Mouse (Mus musculus): ENCODE data around the gene Inpp5a. TPM values are rescaled to one million over a fixed set of nuclear protein-coding genes. Genes with fewer than 3 reads are reported as not detected.

Gene Inpp5a
- polyA plus RNA-seq, 1 experiment from 2014 or later: 96.3 TPM

- Histone ChIP-seq H3K36me3 (peaks cover 7% of the 10 kb centered on the region; the same call in 1 of the 2 replicates), H3K4me2 (no peak overlapping the region), H3K4me1 (replicated peaks) (peaks cover 75% of the 10 kb centered on the region), H3K4me3 (no peak overlapping the region), H3K9me3 (replicated peaks) (no peaks in the 10 kb centered on the region), H3K27me3 (replicated peaks) (no peaks in the 10 kb centered on the region), H3K9ac (no peak overlapping the region), H3K27ac (ENCODE audit: poor library complexity, severe bottlenecking) (no peak overlapping the region)
- ATAC-seq (ENCODE audit: insufficient number of reproducible peaks, low FRiP score): no peak
- WGBS: 90% methylated on average over 3 of the region's 3 CpGs
Observed at GRCm38 (mm10) chr7:139447381-139447780, 58.5 kb downstream of the Inpp5a start.

DNA sequence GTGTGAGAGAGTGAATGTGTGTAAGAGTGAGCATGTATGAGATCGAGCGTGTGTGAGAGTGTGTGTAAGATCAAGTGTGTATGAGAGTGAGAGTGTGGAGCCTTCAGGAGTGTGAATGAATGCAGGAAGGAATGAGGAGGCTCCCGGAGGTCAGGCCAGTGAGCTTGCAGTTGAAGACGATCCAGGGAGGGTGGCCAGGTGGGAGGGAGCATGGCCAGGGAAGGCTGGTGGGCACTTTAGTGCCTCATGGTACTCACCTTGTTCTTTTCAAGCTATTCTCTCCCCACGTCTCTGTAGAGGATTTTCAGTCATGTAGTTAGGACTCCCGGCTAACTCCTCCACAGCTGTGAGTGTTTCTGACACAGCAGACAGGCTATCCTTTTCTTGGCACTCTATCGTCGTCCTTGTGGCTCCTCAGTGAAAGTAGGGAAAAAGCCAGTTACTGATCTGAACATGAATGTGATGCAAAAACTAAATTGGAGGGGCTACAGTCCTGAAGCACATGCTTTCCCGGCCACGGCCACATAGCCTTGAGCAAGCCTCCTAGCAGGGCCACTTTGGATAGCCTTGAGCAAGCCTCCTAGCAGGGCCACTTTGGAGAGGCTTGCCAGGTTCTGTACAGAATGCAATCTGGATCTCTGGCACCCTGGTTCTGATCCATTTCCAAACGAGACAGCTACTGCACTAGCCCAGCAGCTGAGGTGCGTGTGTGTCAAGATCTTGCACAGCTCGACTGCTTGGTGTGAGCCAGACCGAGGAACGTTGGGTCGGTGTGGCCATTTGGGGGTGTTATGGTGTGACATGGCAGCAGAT, 61.5 kb downstream of the Inpp5a start:
- Histone ChIP-seq H3K27ac (ENCODE audit: poor library complexity, severe bottlenecking) (no peak overlapping the region), H3K27me3 (replicated peaks) (no peaks in the 10 kb centered on the region), H3K4me3 (no peak overlapping the region), H3K9ac (no peak overlapping the region), H3K4me2 (no peak overlapping the region), H3K4me1 (replicated peaks) (peaks cover 74% of the 10 kb centered on the region), H3K36me3 (peaks cover 7% of the 10 kb centered on the region; the same call in 1 of the 2 replicates), H3K9me3 (replicated peaks) (no peaks in the 10 kb centered on the region)
- WGBS: 69% methylated on average over 16 of the region's 16 CpGs
- ATAC-seq (ENCODE audit: insufficient number of reproducible peaks, low FRiP score): no peak

DNA sequence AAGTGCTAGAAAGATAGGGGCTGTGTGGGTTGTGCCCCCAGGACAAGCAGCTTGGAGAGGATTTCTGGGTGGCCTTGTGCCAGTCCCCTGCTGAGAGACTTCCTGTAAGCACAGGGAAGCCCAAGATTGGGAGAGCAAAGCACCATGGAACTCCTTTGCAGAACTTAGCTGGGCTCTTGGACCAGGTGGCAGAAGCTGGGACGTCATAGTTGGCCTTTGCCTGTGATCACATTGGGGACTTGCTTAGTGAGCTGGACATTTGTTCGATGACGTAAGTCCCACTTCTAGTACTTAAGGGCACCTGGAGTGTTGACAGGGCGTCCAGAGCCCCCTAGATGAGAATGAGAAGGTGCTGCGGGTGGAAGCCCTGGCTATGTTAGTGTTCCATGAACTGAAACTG, 62.8 kb downstream of the Inpp5a start:
- 30% methylated on average over 5 of the region's 5 CpGs for WGBS
- peak overlapping the region; percentile 40 for H3K4me2 ChIP-seq
- peaks cover 7% of the 10 kb centered on the region; the same call in 1 of the 2 replicates for H3K36me3 ChIP-seq
- H3K4me3 ChIP-seq: no peak overlapping the region
- H3K9me3 ChIP-seq (replicated peaks): no peaks in the 10 kb centered on the region
- 0 out of 2 replicates have a peak overlapping the region, but pooled peaks have one; percentile 4 for H3K9ac ChIP-seq
- peak overlapping the region; percentile 88 for H3K27ac ChIP-seq (ENCODE audit: poor library complexity, severe bottlenecking)
- H3K27me3 ChIP-seq (replicated peaks): no peaks in the 10 kb centered on the region
- H3K4me1 ChIP-seq (replicated peaks): peaks cover 65% of the 10 kb centered on the region
- peak; percentile 26; the same call in 1 of the 2 replicates for ATAC-seq (ENCODE audit: insufficient number of reproducible peaks, low FRiP score)

DNA sequence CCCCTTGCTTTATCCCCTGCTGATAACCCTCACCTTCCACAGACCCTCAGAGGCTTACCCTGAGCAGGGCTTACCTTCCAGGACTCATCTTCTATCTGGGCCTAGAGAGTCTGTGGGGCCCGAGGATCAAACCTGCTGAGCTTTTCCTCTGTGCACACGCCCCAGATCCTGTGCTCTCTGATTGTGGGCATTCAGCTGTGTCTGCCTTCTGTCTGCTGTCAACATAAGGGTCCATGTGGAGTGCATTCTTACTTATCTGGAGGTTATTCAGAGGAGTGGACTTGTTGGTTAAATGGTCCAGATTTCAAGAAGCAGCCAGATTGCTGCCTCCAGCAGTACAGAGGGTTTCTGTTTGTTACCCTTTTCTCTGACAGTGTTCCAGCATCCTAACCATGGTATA, 63.3 kb downstream of the Inpp5a start:
- Histone ChIP-seq H3K4me2 (peak overlapping the region; percentile 40), H3K9ac (0 out of 2 replicates have a peak overlapping the region, but pooled peaks have one; percentile 4), H3K36me3 (peaks cover 4% of the 10 kb centered on the region; the same call in 1 of the 2 replicates), H3K9me3 (replicated peaks) (no peaks in the 10 kb centered on the region), H3K27me3 (replicated peaks) (no peaks in the 10 kb centered on the region), H3K4me3 (no peak overlapping the region), H3K4me1 (replicated peaks) (peaks cover 64% of the 10 kb centered on the region), H3K27ac (ENCODE audit: poor library complexity, severe bottlenecking) (peak overlapping the region; percentile 88)
- 4% methylated on average over 2 of the region's 2 CpGs for WGBS
- peak; percentile 55 for ATAC-seq (ENCODE audit: insufficient number of reproducible peaks, low FRiP score)

GRCm38 (mm10) chr7:139453198-139453597, 64.3 kb downstream of the Inpp5a start:
- no peak for ATAC-seq (ENCODE audit: insufficient number of reproducible peaks, low FRiP score)
- H3K4me1 ChIP-seq (replicated peaks): peaks cover 60% of the 10 kb centered on the region
- H3K4me3 ChIP-seq: no peak overlapping the region
- H3K9me3 ChIP-seq (replicated peaks): no peaks in the 10 kb centered on the region
- WGBS: 59% methylated on average over 1 of the region's 1 CpGs
- no peaks in the 10 kb centered on the region for H3K27me3 ChIP-seq (replicated peaks)
- H3K27ac ChIP-seq (ENCODE audit: poor library complexity, severe bottlenecking): peak overlapping the region; percentile 88; the same call in 1 of the 2 replicates
- H3K9ac ChIP-seq: no peak overlapping the region
- H3K4me2 ChIP-seq: no peak overlapping the region
- H3K36me3 ChIP-seq: 0 out of 2 replicates have a peak, but pooled peaks cover 4% of the 10 kb centered on the region

DNA sequence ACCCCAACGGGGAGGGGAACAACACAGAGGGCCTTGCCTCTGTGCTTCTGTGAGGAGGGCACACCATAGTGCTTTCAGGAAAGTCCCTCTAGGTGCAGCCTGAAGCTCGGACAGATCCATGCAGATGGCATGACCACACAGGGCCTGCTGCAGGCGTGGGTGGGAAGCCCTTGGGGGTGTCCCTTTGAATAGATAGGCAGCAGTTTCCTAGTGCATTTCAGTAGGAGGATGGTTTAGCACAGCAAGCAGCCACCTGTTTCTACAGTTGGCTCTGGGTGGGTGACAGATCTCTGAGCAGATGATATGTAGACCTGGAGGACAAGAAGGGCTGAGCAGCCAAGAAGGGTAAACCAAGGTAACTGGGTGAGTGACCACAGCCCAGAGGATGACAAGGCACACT, 65.4 kb downstream of the Inpp5a start:
- Histone ChIP-seq H3K9ac (no peak overlapping the region), H3K27ac (ENCODE audit: poor library complexity, severe bottlenecking) (no peak overlapping the region), H3K4me1 (replicated peaks) (peaks cover 55% of the 10 kb centered on the region), H3K9me3 (replicated peaks) (no peaks in the 10 kb centered on the region), H3K4me3 (no peak overlapping the region), H3K27me3 (replicated peaks) (no peaks in the 10 kb centered on the region), H3K4me2 (no peak overlapping the region), H3K36me3 (0 out of 2 replicates have a peak, but pooled peaks cover 11% of the 10 kb centered on the region)
- WGBS: 74% methylated on average over 3 of the region's 3 CpGs
- ATAC-seq (ENCODE audit: insufficient number of reproducible peaks, low FRiP score): no peak

DNA sequence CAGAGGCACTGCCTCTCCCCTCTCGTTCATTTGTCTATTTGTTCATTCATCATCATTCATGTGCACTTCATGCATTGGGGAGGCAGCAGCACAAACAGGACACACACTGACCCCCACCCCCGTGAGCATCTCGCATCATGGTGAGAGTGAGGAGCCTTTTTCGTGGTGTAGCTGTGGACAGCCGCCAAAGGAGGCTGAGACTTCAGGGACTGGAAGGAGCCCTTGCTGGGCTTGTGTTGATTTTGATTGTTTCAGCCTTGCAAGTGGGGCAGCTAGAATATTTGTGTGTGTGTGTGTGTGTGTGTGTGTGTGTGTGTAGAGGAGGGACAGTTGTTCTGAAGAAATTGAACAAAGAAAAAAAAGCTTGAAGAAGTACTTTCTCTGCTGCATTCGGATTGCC, 67.8 kb downstream of the Inpp5a start:
- Histone ChIP-seq H3K36me3 (0 out of 2 replicates have a peak, but pooled peaks cover 11% of the 10 kb centered on the region), H3K4me1 (replicated peaks) (peaks cover 39% of the 10 kb centered on the region)

GRCm38 (mm10) chr7:139461344-139461743, 72.4 kb downstream of the Inpp5a start:
- H3K4me2 ChIP-seq: no peak overlapping the region
- 88% methylated on average over 12 of the region's 12 CpGs for WGBS
- 0 out of 2 replicates have a peak, but pooled peaks cover 11% of the 10 kb centered on the region for H3K36me3 ChIP-seq
- peaks cover 45% of the 10 kb centered on the region for H3K4me1 ChIP-seq (replicated peaks)
- no peaks in the 10 kb centered on the region for H3K27me3 ChIP-seq (replicated peaks)
- ATAC-seq (ENCODE audit: insufficient number of reproducible peaks, low FRiP score): no peak
- no peak overlapping the region for H3K9ac ChIP-seq
- H3K9me3 ChIP-seq (replicated peaks): no peaks in the 10 kb centered on the region
- H3K4me3 ChIP-seq: no peak overlapping the region
- H3K27ac ChIP-seq (ENCODE audit: poor library complexity, severe bottlenecking): no peak overlapping the region

More for the DNA sequence above, 67.8 kb downstream of the Inpp5a start:
- ATAC-seq (ENCODE audit: insufficient number of reproducible peaks, low FRiP score): no peak
- no peak overlapping the region for H3K9ac ChIP-seq
- no peak overlapping the region for H3K27ac ChIP-seq (ENCODE audit: poor library complexity, severe bottlenecking)
- H3K9me3 ChIP-seq (replicated peaks): no peaks in the 10 kb centered on the region
- H3K27me3 ChIP-seq (replicated peaks): no peaks in the 10 kb centered on the region
- H3K4me3 ChIP-seq: no peak overlapping the region
- 74% methylated on average over 6 of the region's 6 CpGs for WGBS
- no peak overlapping the region for H3K4me2 ChIP-seq

DNA sequence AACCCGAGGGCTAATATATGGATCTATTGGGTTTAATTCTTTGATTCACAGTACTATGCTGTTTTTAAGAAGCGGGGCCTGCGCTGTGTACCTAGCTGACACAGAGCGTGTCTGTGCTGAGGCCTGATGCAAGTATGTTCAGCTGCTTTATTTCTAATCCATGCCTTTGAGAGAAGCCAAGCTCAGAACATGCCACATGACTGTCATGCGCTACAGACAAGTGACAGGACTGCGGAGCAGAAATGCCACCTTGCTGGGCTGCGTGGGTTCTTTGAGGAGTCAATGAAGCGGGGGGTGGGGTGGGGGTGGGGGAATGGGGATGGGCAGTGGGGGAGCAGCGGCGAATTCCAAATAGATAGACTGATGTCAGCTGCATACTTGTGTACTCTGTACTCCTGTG, 73.2 kb downstream of the Inpp5a start:
- H3K4me1 ChIP-seq (replicated peaks): peaks cover 53% of the 10 kb centered on the region
- H3K9ac ChIP-seq: no peak overlapping the region
- H3K36me3 ChIP-seq: 0 out of 2 replicates have a peak, but pooled peaks cover 11% of the 10 kb centered on the region
- 71% methylated on average over 10 of the region's 10 CpGs for WGBS
- H3K4me3 ChIP-seq: no peak overlapping the region
- H3K27ac ChIP-seq (ENCODE audit: poor library complexity, severe bottlenecking): no peak overlapping the region; the same call in 1 of the 2 replicates
- no peak overlapping the region for H3K4me2 ChIP-seq
- H3K9me3 ChIP-seq (replicated peaks): no peaks in the 10 kb centered on the region
- ATAC-seq (ENCODE audit: insufficient number of reproducible peaks, low FRiP score): no peak
- H3K27me3 ChIP-seq (replicated peaks): no peaks in the 10 kb centered on the region

DNA sequence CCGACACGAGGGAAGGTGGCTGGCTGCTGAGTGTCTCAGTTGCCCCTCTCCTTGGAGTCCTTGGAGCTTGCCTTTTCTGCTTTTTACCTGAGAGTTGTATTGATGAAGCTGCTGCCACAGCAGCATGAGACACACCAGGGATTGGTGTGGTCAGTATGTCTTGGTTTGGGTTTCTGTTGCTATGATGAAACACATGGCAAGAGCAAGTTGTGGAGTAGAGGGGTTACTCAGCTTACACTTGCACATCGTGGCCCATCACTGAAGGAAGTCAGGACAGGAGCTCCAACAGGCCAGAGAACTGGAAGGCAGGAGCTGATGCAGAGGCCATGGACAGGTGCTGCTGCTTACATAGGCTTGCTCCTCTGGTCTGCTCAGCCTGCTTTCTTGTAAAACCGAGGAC, 76.6 kb downstream of the Inpp5a start:
- Histone ChIP-seq H3K27me3 (replicated peaks) (no peaks in the 10 kb centered on the region), H3K4me1 (replicated peaks) (peaks cover 77% of the 10 kb centered on the region), H3K9ac (peak overlapping the region; percentile 5), H3K27ac (ENCODE audit: poor library complexity, severe bottlenecking) (peak overlapping the region; percentile 100), H3K4me3 (no peak overlapping the region), H3K36me3 (no peaks in the 10 kb centered on the region), H3K4me2 (no peak overlapping the region), H3K9me3 (replicated peaks) (no peaks in the 10 kb centered on the region)
- no peak for ATAC-seq (ENCODE audit: insufficient number of reproducible peaks, low FRiP score)
- WGBS: 70% methylated on average over 4 of the region's 4 CpGs

DNA sequence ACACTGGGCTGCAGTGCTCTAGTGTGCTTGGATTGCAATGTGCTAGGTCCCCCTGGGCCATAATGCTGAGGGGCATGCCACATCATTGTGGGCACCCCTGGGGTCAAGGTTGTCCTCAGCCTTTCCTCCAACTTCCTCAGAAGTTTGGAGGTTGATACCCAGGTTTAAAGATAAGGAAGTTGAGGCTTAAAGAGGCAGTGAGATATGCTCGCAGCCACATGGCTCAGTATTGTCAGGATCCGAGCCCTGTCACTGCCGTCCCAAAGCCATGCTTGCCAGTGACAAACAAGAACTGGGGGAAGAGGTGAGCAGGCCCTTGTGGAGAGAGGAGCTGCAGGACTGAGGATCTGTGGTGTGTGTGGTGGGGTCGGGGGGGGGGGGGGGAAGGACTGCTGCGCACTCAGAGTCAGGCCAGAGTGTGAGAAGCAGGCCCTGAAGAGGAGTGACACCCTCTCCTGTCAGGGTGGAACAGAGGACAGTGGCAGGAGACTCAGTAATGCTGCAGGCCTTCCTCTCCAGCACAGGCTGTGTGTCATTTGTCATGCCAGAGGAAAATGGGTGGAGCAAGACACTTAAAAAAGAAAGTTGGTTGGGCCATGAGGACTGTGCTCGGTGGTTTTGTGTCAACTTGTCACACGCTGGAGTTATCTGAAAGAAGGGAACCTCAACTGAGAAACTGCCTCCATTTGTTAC, 77.7 kb downstream of the Inpp5a start:
- Histone ChIP-seq H3K9ac (peak overlapping the region; percentile 69), H3K9me3 (replicated peaks) (no peaks in the 10 kb centered on the region), H3K27me3 (replicated peaks) (no peaks in the 10 kb centered on the region), H3K4me1 (replicated peaks) (peaks cover 77% of the 10 kb centered on the region), H3K4me2 (no peak overlapping the region), H3K36me3 (no peaks in the 10 kb centered on the region), H3K27ac (ENCODE audit: poor library complexity, severe bottlenecking) (peak overlapping the region; percentile 100), H3K4me3 (no peak overlapping the region)
- ATAC-seq (ENCODE audit: insufficient number of reproducible peaks, low FRiP score): no peak
- 12% methylated on average over 7 of the region's 7 CpGs for WGBS
